Mouse (Mus musculus) heart, embryonic 14.5 days (tissue): ENCODE results near the gene Rgl1. TPM values are rescaled to one million over a fixed set of nuclear protein-coding genes. Genes with fewer than 3 reads are reported as not detected.

Experiments used
- ATAC-seq: fragments of 200-750 bp; cut with Nextera tagmentation; 2 replicates; pipeline ENCODE4 v1.8.0; 2017; ENCODE audit warnings: low read depth, moderate TSS enrichment; ENCODE audit not compliant: insufficient number of reproducible peaks, insufficient read depth, low FRiP score
- H3K27ac ChIP-seq, 2 experiments: fragments of 200-500 bp in 1 of 2; fragments of 300-500 bp in 1 of 2; sonication (generic) in 1 of 2; replicated peaks in 1 of 2; 2 replicates each; pipeline ENCODE4 v1.5.1; 2012 to 2014; ENCODE audit warnings: low read depth in 2 of 2, low read length in 2 of 2, control low read depth in 1 of 2, mild to moderate bottlenecking in 1 of 2, mixed read lengths in 1 of 2; ENCODE audit not compliant: control insufficient read depth in 1 of 2, insufficient read depth in 1 of 2
- H3K27me3 ChIP-seq: fragments of 300-500 bp; sonication (generic); 2 replicates; pipeline ENCODE4 v1.6.1; 2014; ENCODE audit warnings: mild to moderate bottlenecking, low read length, control low read depth; ENCODE audit not compliant: control insufficient read depth, insufficient read depth
- H3K36me3 ChIP-seq: fragments of 300-500 bp; sonication (generic); 2 replicates; pipeline ENCODE4 v1.6.1; 2014; ENCODE audit warnings: mild to moderate bottlenecking, control low read depth, low read length, mixed read lengths; ENCODE audit not compliant: control insufficient read depth, insufficient read depth
- H3K4me1 ChIP-seq, 2 experiments: fragments of 200-500 bp in 1 of 2; fragments of 300-500 bp in 1 of 2; sonication (generic) in 1 of 2; 2 replicates each; pipeline ENCODE4 v1.6.1; 2012 to 2014; ENCODE audit warnings: low read length in 2 of 2, control low read depth in 1 of 2, mixed read lengths in 1 of 2; ENCODE audit not compliant: control insufficient read depth in 2 of 2, insufficient read depth in 2 of 2
- H3K4me2 ChIP-seq: fragments of 300-500 bp; sonication (generic); 2 replicates; pipeline ENCODE4 v1.6.1; 2014; ENCODE audit warnings: mild to moderate bottlenecking, low read length
- H3K4me3 ChIP-seq, 2 experiments: fragments of 200-500 bp in 1 of 2; fragments of 300-500 bp in 1 of 2; sonication (generic) in 1 of 2; 2 replicates each; pipeline ENCODE4 v1.5.1; 2012 to 2014; ENCODE audit warnings: low read length in 2 of 2, mild to moderate bottlenecking in 2 of 2, control low read depth in 1 of 2, low read depth in 1 of 2, moderate library complexity in 1 of 2; ENCODE audit not compliant: control insufficient read depth in 1 of 2, insufficient read depth in 1 of 2
- H3K9ac ChIP-seq: fragments of 300-500 bp; sonication (generic); 2 replicates; pipeline ENCODE4 v1.6.1; 2014; ENCODE audit warnings: mild to moderate bottlenecking, low read length
- H3K9me3 ChIP-seq: fragments of 300-500 bp; sonication (generic); 2 replicates; pipeline ENCODE4 v1.6.1; 2016; ENCODE audit warnings: low read length, control low read depth; ENCODE audit not compliant: control insufficient read depth
- WGBS: fragments of 180-500 bp; shearing (Covaris S2); extraction: QIAGEN DNeasy Blood & Tissue Kit; methylation state at CpG from one replicate; pipeline ENCODE4 v1.1.7; 2014; 5-methylcytosine and 5-hydroxymethylcytosine counted together
- polyA plus RNA-seq: library from polyadenylated mRNA; unstranded; fragments of >200 nt; fragmentation: Nextera tagmentation; extraction: Ambion mirVana; gene quantifications from 2 replicates; pipeline ENCODE4 v1.2.1, GENCODE M21; 2014

Rgl1 gene
- polyA plus RNA-seq, 1 experiment from 2014 or later: 72.0 TPM

DNA sequence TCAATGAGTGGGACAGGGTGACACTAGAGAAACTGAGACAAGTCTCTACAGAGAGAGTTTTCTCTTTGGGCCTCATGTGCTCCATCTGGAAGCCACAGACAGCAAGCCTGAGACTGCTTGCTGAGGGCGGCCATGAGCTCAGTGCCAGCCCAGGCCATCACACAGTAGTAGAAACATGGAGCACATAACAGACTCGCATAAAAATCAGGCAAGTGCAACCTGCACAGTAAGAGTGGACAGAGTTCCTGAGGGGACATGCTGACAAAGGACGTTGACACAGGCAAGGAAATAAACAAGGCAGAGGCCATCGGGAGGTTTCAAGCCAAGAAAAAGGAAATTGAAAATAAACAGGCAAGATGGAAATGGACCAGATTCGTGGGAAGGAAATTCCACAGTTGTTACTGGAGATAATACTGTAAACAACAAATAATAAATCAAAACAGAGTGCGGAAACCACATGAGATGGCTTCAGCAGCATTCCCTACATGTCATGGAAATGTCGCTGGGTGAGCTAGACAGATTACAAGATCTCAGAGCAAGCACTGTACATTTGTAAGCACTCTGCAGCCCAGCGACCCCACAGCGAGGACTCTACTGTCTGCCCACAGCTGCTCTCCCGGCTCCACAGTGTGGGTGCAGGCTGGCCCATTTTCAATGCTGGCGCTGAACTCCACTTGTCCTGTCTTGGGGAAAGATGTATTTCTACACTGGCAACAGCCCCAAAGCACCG is 88.5 kb downstream of the Rgl1 start:
- Histone ChIP-seq H3K4me3 (no peak overlapping the region), H3K9ac (no peak overlapping the region), H3K9me3 (0 out of 2 replicates have a peak, but pooled peaks cover 2% of the 10 kb centered on the region), H3K36me3 (no peaks in the 10 kb centered on the region), H3K27ac (no peak overlapping the region), H3K4me2 (no peak overlapping the region), H3K4me1 (peaks cover 19 to 36% of the 10 kb centered on the region in 2 experiments), H3K27me3 (no peaks in the 10 kb centered on the region)
- WGBS: 63% methylated on average over 12 of the region's 12 CpGs
- no peak for ATAC-seq

DNA sequence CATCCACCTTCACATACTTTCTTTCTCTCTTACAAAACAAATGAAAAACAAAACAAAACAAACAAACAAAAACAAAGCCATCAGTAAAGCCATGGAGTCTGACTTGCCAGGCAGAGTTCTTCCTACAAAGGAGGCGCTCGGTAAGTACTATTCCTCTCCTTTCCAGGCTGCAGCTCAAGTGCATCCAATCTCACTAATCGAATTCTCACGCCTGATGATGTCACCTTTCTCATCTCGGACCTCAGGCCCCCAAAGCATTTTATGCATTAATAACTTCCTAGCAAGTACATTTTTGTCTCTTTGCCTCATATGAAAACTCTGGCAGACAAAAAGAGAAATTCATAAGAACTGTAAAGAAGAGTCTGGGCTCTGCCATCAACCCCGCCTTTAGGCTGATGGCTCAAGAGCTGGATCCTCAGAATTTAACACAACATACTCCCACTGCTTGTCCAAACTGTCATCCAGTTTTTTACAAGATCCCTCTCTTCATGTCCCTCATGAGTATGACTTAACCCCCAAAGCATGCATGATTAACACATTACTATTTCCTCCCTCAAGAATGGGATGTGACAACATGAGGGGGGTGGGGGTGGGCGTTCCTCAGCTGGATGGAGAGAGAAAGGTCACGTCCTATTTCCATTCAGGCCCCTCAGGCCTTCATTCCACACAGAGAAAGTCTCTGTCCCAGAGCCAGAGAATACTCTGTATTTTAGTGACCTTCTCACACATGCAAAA is 96.5 kb downstream of the Rgl1 start:
- Histone ChIP-seq H3K36me3 (no peaks in the 10 kb centered on the region), H3K4me3 (no peak overlapping the region), H3K9ac (peak overlapping the region; percentile 25; the same call in 1 of the 2 replicates), H3K4me2 (peak overlapping the region; percentile 26), H3K27me3 (no peaks in the 10 kb centered on the region), H3K9me3 (no peaks in the 10 kb centered on the region), H3K27ac (peak overlapping the region; percentile 78 to 87), H3K4me1 (peaks cover 12 to 22% of the 10 kb centered on the region in 2 experiments)
- ATAC-seq: peak; percentile 71
- WGBS: 23% methylated on average over 8 of the region's 8 CpGs

DNA sequence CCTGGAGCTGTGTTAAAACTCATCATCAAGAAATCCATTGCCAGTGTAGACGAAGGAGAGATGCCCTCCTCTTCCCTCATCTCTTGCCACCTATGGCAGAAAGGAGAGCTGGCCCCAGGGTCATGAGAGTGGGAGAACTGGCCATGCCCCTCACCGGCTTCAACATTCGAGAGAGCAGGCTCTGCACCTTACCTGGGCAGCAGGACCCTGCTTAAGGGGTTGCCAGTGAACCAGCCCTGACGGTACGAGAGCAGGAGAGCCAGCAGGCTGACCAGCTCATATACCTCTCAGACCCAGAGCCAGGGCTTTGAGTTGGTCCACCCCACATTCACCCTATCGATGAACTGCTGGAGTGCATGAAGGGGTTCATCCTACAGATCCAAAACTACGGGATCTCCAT is 105.7 kb downstream of the Rgl1 start:
- Histone ChIP-seq H3K9ac (no peak overlapping the region), H3K9me3 (no peaks in the 10 kb centered on the region), H3K4me3 (no peak overlapping the region), H3K36me3 (no peaks in the 10 kb centered on the region), H3K4me1 (no peaks in the 10 kb centered on the region), H3K27me3 (no peaks in the 10 kb centered on the region), H3K4me2 (no peak overlapping the region), H3K27ac (no peak overlapping the region)
- 83% methylated on average over 7 of the region's 7 CpGs for WGBS
- ATAC-seq: no peak

DNA sequence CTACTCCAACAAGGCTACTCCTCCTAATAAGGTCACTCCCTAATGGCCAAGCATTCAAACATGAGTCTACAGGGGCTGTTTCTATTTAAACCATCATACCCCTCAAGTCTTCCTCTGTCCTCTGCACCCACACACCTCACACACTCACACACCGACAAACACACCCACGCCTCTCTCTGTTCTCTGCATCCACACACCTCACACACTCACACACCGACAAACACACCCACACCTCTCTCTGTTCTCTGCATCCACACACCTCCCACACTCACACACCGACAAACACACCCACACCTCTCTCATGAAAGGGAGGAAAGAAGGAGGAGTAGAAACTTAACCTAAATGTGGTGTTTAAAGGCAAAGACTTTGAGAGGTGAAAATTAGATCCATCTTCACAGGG is 106.2 kb downstream of the Rgl1 start:
- no peak for ATAC-seq
- H3K4me3 ChIP-seq: no peak overlapping the region
- H3K36me3 ChIP-seq: no peaks in the 10 kb centered on the region
- H3K4me1 ChIP-seq: no peaks in the 10 kb centered on the region
- H3K9ac ChIP-seq: no peak overlapping the region
- H3K27me3 ChIP-seq: no peaks in the 10 kb centered on the region
- no peak overlapping the region for H3K4me2 ChIP-seq
- H3K27ac ChIP-seq: no peak overlapping the region
- 90% methylated on average over 4 of the region's 4 CpGs for WGBS
- H3K9me3 ChIP-seq: no peaks in the 10 kb centered on the region

DNA sequence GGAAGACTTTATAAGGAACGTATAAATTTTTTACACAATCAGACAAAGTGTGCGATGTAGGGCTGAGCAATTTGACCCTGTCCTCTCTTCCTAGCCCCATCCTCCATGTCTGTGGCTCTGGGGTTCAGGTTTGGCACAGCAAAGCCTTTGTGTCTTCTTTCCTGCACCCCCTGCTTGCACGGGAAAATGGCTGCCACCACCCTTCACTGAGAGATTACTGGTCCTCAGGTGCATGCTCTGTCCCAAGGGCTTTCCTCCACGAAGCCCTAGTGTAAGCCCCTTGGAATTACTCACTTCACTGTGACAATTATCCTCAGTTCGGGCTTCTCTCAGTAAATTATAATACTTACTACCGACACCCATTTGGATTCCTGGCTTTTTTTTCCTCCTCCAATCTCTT is 109.5 kb downstream of the Rgl1 start:
- ATAC-seq: no peak
- Histone ChIP-seq H3K4me2 (no peak overlapping the region), H3K9ac (no peak overlapping the region), H3K36me3 (no peaks in the 10 kb centered on the region), H3K27me3 (no peaks in the 10 kb centered on the region), H3K4me1 (peaks cover 0 to 3% of the 10 kb centered on the region in 2 experiments; a peak in 1 of 4 replicates), H3K9me3 (no peaks in the 10 kb centered on the region), H3K4me3 (no peak overlapping the region), H3K27ac (no peak overlapping the region)
- WGBS: 77% methylated on average over 6 of the region's 6 CpGs

DNA sequence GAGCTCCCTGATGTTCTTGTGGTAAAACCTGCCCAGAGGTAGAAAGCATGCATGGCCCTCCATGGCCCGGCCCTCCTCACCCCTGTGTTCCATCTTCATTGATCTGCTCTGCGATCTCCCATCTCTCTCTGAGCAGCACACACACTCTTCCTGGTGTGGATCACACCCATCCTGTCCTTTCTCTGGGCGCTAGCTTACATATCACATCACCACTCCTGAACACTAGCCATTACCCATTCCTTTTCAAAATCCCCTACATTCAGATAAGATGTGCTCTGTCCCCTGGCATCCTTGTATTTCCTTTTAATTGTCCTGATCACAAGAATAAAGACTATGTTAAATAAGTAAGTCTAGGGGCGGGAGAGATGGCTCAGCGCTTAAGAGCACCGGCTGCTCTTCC is 111.3 kb downstream of the Rgl1 start:
- ATAC-seq: no peak
- Histone ChIP-seq H3K9ac (no peak overlapping the region), H3K27me3 (no peaks in the 10 kb centered on the region), H3K4me1 (peaks cover 0 to 3% of the 10 kb centered on the region in 2 experiments; a peak in 1 of 4 replicates), H3K4me3 (no peak overlapping the region), H3K27ac (no peak overlapping the region), H3K9me3 (no peaks in the 10 kb centered on the region), H3K36me3 (no peaks in the 10 kb centered on the region), H3K4me2 (no peak overlapping the region)
- WGBS: 93% methylated on average over 6 of the region's 6 CpGs

DNA sequence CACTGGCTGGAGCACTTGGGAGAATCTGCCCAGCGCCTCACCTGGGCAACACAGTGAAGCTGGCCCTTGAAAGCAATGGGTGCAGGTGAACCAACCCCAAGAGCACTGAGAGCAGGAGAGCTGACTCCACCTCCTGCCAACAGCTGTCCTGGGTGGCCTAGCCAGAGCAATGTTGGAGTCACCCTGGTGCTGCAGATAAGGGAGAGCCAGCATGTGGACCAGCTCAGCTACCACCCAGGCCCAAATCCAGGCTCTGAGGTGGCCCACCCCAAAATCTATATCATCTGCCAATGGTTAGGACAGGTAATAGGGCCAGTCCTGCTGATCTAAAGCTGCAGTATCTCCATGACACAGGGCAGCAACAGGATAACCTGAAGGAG is 114.7 kb downstream of the Rgl1 start:
- Histone ChIP-seq H3K4me3 (no peak overlapping the region), H3K9ac (no peak overlapping the region), H3K36me3 (no peaks in the 10 kb centered on the region), H3K27ac (no peak overlapping the region), H3K4me2 (no peak overlapping the region), H3K27me3 (no peaks in the 10 kb centered on the region), H3K4me1 (peaks cover 0 to 5% of the 10 kb centered on the region in 2 experiments; a peak in 2 of 4 replicates), H3K9me3 (no peaks in the 10 kb centered on the region)
- no peak for ATAC-seq
- WGBS: 73% methylated on average over 1 of the region's 1 CpGs
